Mouse (Mus musculus) splenic B cell, adult 2 months (primary cell): ENCODE measurements around the gene Prss34.
A peak's percentile ranks its signal among the peaks of the same experiment; 100 is the strongest.

Source experiments
- DNase-seq: peaks from one replicate; pipeline ENCODE4 v3.0.0-alpha.2; 2011; ENCODE audit warnings: low read depth, low spot score
- H3K27me3 ChIP-seq: 2 replicates; pipeline ENCODE4 v1.6.1; 2012; ENCODE audit warnings: mild to moderate bottlenecking, low read length, moderate library complexity, mixed read lengths; ENCODE audit not compliant: control insufficient read depth, poor library complexity, insufficient read depth, severe bottlenecking
- H3K36me3 ChIP-seq: 2 replicates; pipeline ENCODE4 v1.6.1; 2012; ENCODE audit warnings: mild to moderate bottlenecking, low read length, moderate library complexity, mixed read lengths; ENCODE audit not compliant: control insufficient read depth, poor library complexity, insufficient read depth, severe bottlenecking

Gene Prss34

DNA sequence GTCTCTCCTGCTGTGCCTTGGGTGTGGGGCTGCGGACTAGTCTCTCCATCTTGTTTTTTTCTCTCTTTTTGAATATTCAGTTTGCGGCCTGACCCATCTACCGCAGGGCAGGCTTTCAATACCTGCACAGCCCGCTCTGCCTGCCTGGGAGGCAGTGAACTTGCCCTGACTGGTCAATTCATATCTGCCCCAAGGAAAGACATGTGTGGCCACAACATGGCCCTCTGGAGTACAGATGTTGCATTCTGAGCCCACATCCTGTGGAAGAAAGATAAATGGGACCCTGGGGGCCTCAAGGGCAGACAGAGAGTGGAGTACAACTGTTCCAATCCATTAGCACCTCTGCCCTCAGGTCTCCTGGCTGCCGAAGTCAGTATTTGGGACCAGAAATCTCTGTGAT, at the start of gene Prss34:
Prss34 (plus strand) TSS at position 301 of the 400 bp plus-strand sequence.
- DNase-seq, result no peak
- Histone ChIP-seq H3K27me3 (no peaks in the 10 kb centered on the region), H3K36me3 (no peaks in the 10 kb centered on the region)

DNA sequence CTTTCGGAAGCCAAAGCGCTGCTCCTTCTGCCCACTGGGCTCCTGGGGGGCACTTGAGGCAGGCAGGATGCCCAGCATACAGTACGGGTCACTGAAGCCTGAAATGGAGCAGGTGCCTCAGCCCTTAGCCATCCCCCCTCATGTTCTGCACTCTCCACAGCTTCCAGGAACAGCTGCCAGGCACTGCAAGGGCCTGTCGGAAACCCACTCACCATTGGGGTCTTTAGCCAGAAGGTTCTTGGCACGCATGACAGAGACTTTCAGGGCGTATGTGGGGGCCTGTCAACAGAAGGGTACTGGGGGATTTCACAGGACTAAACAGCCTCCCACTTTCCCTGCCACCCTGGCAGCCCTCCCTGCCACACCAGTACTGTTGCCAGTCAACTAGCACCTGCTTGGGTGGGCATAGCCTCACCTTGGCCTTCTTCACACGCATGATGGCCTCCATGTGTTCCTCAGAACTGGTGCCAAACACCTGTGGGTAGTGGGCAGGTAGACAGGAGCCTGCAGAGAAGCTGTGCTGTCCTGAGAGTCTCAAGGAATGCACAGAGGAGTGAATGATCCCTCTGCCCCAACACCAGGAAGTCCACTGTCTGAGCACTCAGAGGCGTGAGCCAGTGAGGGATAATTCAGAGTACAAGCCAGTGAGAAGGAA, 47.9 kb upstream of the Prss34 start:
- DNase-seq, result no peak
- H3K27me3 ChIP-seq, result no peaks in the 10 kb centered on the region; the same call in 1 of the 2 replicates
- no peaks in the 10 kb centered on the region for H3K36me3 ChIP-seq

DNA sequence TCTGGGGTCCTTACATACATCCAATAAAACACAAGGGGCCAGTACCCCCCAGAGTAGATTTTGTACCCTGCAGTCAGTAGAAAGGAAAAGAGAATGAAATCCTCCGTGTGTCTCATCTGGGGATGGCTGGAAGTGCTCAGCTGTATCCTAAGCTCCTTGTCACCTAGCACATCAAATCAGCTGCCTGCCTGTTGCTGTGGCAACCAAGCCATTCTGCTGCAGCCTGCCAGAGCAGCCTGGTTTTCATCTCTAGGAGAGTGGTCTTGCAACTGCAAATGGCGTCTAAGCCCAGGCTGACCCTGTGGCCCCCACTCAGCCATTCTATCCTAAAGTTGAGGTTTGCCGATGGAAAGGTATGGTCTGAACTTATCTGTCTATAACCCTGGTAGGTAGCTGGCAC, 45.6 kb upstream of the Prss34 start:
- no peak for DNase-seq
- Histone ChIP-seq H3K36me3 (no peaks in the 10 kb centered on the region), H3K27me3 (no peaks in the 10 kb centered on the region; the same call in 1 of the 2 replicates)

DNA sequence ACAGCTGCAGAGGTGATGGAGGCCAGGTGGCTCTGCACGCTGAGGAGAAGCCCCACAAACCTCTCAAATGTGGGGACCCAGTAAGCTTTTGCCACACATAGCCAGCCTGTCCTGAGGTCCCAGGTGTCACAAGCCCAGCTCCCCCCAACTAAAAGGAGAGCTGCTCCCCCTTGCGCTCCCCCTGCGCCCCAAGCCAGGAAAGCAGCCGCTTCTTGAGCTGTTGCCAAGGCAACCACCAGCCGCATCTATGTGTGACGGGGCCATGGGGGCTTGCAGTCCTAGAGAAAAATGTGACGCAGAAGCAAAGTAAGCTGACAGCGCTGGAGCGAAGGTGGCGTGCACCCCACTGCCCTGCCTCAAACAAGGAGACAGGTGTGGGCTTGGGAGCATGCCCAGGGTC, 44.4 kb upstream of the Prss34 start:
- no peaks in the 10 kb centered on the region; the same call in 1 of the 2 replicates for H3K27me3 ChIP-seq
- DNase-seq, result no peak
- no peaks in the 10 kb centered on the region for H3K36me3 ChIP-seq

DNA sequence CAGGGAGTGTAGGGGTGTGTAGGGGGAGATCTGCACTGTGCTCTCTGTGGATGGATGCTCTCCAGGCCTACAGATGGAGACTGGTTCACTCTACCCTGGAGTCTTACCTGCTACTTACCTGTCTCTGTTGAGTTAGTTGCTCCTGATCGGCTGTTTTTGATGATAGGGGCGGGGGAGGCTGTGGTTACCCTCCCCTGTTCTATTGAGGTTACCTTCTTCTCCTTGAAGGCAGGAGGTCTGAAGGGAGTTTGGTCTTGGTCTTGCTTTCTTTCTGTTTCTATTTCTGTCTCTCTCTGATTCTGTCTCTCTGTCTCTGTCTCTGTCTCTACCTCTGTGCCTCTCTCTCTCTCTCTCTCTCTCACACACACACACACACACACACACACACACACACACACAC, 43.1 kb upstream of the Prss34 start:
- DNase-seq, result no peak
- Histone ChIP-seq H3K27me3 (no peaks in the 10 kb centered on the region; the same call in 1 of the 2 replicates), H3K36me3 (peaks cover 2% of the 10 kb centered on the region; the same call in 1 of the 2 replicates)

DNA sequence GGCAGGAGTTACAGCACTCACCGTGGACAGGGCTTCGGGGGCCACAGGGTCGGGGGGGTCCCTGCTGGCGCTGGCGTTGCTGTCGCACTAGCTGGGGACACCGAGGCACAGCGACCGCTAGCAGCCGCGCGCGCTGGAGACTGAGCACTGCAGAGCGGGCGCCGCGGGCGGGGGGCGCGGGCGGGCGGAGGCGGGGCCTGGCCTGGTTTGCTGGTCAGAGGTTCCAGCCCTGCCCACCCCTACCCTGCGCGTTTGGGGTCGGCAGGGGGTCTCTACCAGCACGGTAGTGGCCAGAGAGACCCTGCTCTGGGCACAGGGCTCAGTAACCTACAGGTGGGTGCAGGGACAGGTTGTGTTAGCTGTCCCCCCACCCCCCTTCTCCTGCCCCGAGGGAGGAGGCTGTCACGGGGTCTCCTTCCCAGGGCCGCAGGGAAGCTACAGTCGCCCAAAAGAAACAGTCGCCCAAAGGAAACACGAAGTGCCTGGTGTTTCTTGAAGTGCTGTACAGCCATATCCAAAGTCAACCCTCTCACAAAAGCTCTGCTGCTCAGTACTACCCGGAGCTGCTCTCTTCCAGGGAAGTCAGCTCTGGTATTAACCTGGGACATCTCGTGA, 41.9 kb upstream of the Prss34 start, which contains the start of gene Baiap3:
Baiap3 (minus strand) TSS at position 225 of the 615 bp plus-strand sequence.
- DNase-seq, result no peak
- H3K27me3 ChIP-seq, result no peaks in the 10 kb centered on the region; the same call in 1 of the 2 replicates
- peaks cover 2% of the 10 kb centered on the region; the same call in 1 of the 2 replicates for H3K36me3 ChIP-seq

DNA sequence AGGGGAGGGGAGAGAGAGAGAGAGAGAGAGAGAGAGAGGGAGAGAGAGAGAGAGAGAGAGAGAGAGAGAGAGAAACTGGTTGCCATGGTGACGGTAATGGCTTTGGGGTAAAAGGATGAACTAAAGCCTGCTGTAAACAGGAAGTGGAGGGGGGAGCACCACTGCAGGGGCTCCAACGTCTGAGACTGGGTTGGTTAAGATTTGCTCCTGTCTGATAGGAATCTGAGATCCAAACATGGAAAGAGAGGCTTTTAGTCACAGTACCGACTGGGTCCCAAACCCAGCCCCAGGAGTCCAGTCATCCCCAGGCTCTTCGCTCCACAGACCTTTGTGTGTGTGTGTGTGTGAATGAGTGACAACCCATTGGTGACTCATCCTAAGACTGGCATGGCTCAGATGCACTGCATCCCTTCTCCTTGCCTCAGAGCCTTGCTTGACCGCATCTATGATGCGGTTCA, 40.4 kb upstream of the Prss34 start:
- Histone ChIP-seq H3K36me3 (peaks cover 6% of the 10 kb centered on the region), H3K27me3 (no peaks in the 10 kb centered on the region; the same call in 1 of the 2 replicates)
- peak; percentile 47 for DNase-seq

DNA sequence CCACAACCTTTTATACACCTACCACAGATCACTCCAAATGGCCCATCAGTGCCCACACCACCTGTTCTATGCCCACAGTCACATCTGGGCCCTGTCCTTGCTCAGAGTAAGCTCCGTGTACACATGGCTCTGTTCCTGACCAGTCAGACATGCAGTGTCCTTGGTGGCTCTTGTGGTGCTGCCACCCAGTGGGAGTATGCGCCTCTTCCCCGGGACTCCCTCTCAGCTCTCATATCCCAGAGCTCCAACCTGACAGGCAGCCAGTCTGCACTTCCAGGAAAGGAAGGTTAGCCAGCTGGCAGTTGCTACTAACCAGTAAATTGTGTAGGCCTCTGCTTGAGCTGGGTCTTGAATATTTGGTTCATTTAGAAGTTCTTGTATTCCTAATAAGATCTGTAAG, 33.7 kb upstream of the Prss34 start:
- H3K27me3 ChIP-seq, result no peaks in the 10 kb centered on the region

DNA sequence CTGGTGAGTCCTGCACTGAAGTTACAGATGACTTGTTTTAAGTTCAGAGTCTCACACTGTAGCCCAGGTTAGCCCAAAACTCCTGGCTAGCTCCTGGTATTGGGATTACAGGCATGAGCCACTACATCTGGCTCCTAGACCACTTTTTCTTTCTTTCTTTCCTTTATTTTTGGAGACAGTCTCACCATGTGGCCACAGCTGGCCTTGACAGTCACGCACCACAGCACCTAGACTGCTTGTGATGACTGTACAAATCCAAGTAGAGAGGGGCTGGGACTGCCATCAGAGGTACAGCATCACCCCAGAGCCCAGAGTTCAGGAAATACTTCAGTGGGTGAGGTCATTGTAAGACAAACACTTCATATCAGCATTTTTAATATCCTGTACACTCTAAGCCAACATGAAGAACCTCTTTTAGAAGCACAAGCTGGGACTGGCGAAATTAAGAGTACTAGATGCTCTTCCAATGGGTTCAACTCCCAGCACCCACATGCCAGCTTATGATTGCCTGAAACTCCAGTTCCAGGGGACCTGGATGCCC, 27.3 kb upstream of the Prss34 start:
- DNase-seq, result no peak
- no peaks in the 10 kb centered on the region for H3K27me3 ChIP-seq
- peaks cover 15% of the 10 kb centered on the region for H3K36me3 ChIP-seq

More for the DNA sequence above, 33.7 kb upstream of the Prss34 start:
- DNase-seq, result no peak
- peaks cover 25% of the 10 kb centered on the region for H3K36me3 ChIP-seq

DNA sequence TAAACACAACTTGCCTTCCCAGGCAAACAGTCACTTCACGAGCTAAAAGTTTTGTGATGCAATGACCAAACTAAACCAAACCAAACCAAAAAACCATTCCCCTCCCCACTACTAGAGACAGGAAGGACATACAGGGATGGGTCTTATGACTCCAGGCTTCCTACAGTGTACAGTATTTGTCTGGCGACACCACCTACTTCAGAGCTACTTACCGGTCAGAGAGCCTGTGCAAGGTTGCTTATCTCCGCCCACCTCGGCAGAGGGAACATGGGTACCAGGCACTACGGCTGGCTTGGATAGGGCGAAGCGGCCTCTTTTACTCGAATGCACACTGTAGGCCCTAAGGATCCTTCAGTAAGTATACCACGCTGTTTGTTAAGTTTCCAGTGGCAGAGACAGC, 25.9 kb upstream of the Prss34 start:
- H3K36me3 ChIP-seq, result peaks cover 8% of the 10 kb centered on the region
- DNase-seq, result peak; percentile 27
- no peaks in the 10 kb centered on the region for H3K27me3 ChIP-seq

DNA sequence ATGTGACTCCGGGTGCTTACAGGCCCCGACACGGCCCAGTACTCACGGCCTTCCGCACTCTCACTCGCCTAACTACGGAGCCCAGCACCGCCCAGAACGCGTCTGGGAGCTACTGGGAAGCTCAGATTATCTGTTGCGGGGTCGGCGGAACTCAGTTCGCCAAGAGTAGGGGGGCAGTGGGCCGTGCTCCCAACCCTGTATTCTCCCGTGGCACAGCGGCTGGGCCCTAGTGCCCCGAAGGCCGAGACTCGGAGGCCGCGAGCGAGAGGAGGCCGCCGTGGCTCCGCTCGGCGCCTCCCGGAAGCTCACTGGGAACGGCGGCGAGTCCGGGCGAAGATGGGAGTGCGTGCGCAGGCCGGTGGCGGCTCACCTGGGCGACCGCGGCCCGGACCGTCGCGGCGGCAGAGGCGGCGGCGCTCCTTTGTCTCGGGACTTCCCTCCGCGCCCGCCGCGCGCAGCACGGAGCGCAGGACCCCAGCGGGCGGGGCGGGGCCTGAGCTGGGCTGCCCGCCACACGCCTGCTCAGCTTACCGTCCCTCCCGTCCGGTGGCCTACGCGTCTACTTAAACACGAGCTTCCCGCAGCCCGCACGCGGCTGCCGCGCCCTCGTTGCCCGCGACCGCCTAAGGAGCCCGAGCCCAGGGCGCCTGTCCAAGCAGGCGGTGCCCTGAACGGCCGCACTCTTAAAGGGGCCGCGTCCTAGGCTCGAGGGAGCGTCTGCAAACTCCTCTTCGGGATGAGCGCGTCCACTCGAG, 25.1 kb upstream of the Prss34 start:
- DNase-seq, result peak; percentile 57
- peaks cover 5% of the 10 kb centered on the region for H3K36me3 ChIP-seq
- H3K27me3 ChIP-seq, result no peaks in the 10 kb centered on the region

DNA sequence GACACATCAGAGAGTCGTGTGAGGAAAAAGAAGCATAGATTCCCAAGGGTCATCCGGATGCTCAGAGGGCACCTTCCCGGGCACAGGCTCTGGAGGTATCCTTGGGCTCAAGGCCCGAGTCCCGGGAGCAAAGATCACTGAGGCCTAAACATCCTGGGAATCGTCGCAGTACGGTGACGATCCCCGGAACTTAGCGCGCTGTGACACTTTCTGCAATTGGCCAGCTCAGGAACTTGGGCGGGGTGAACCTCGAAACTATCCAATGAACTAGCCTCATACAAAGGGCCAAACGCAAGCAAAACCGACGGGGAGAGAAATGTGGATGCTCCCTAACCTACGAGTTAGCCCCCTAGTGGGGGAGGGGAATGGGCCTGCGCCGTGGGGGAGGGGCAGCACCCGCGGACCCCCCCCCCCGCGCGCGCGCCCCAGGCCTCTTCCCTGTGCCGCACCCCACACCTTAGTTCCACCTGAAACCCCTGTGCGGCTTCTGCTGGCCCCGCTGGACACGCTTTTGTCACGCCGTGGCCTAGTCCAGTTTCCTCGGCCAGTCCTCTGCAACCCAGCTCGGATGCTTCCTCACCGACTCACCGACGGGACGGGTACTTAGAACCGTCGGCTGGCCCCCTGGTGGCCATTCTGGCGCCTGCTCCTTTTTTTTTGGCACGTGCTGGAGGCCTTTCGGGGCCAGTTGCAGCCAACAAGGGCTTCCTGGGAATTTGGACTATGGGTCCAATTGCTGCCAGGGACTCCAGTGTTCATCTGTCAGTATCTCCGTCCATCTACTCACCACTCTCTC, 24.3 kb upstream of the Prss34 start:
- no peaks in the 10 kb centered on the region for H3K27me3 ChIP-seq
- peak; percentile 99 for DNase-seq
- no peaks in the 10 kb centered on the region; the same call in 1 of the 2 replicates for H3K36me3 ChIP-seq

DNA sequence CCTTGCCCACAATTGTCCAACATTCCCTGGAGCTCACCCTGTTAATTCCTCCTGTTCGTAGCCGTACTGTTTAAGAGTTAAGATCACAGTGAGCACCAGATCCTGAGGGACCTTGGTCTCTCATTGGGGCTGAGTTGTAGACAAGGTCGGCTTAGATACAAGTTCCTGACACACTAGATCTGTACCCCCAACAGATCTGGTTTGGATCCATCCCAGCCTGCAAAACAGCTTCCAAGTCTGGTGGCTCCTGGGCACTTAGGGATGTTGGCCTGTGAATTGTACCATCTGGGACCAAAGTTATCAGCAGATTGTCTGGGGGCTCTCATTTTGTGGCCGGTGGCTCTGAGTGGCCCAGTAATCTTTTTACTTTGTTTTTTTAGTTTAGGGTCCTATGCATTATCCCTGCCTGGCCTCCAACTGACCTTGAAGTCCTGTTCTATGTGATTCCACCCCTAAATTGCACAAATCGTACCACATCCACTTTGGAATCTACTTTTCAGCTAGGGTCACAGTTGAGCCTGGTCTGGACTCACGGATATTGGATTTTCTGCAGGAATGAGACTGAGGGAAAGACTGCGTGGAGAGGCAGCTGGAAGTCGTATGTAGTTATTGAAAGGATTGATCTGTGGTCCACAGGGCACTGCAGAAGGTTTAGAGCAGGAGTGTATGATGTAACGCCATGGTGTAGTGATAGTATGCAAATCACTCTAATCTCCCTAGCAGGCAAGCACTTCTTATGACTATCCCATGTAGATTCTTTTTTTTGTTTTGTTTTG, 23.4 kb upstream of the Prss34 start, which contains the start of gene Ube2i:
Ube2i (minus strand) TSS at position 52 of the 776 bp plus-strand sequence.
- no peaks in the 10 kb centered on the region; the same call in 1 of the 2 replicates for H3K36me3 ChIP-seq
- H3K27me3 ChIP-seq, result no peaks in the 10 kb centered on the region
- DNase-seq, result no peak
